ENCODE assay signal across 30 mouse cellular contexts in genomic region chr15:98420897-98421296, GRCm38 (mm10). TPM values are rescaled to one million over a fixed set of nuclear protein-coding genes. Genes with fewer than 3 reads are reported as not detected.
"Had no signal": no experiment of that assay in that cellular context is flagged by ENCODE, and none has a peak within 500 bp of the region (broad histone marks: within the 10 kb centered on the region; RNA-seq: fewer than 3 reads in every experiment).

No protein-coding gene starts in this region.

- H3K9me3 ChIP-seq: heart, embryonic 13.5 days; heart, embryonic 15.5 days; hindbrain, embryonic 13.5 days; hindbrain, embryonic 15.5 days; kidney, embryonic 15.5 days; limb, embryonic 12.5 days had no signal

- H3K4me3 ChIP-seq: heart, adult 2 months; heart, embryonic 13.5 days; heart, embryonic 15.5 days; hindbrain, embryonic 13.5 days; hindbrain, embryonic 15.5 days; kidney, embryonic 15.5 days; left cerebral cortex, adult 2 months; limb, embryonic 12.5 days had no signal

- H3K4me1 ChIP-seq: heart, embryonic 13.5 days; heart, embryonic 15.5 days; hindbrain, embryonic 15.5 days had no signal

- H3K36me3 ChIP-seq: heart, embryonic 13.5 days; heart, embryonic 15.5 days; hindbrain, embryonic 13.5 days; hindbrain, embryonic 15.5 days; kidney, embryonic 15.5 days; limb, embryonic 12.5 days had no signal

- DNase-seq: gastrocnemius, postnatal 14 days; gastrocnemius, postnatal 36 days; heart, adult 11 months; heart, adult 2 months; heart, postnatal 14 days; heart, postnatal 36 days; kidney, adult 11 months; kidney, adult 2 months; kidney, adult 9 months; kidney, postnatal 14 days; kidney, postnatal 36 days; layer of hippocampus, adult 9-11 months; liver had no signal

- H3K9ac ChIP-seq: heart, embryonic 13.5 days; heart, embryonic 15.5 days; hindbrain, embryonic 13.5 days; hindbrain, embryonic 15.5 days; kidney, embryonic 15.5 days; limb, embryonic 12.5 days had no signal

- H3K27me3 ChIP-seq: heart, embryonic 13.5 days; heart, embryonic 15.5 days; hindbrain, embryonic 13.5 days; hindbrain, embryonic 15.5 days; limb, embryonic 12.5 days had no signal

- H3K4me2 ChIP-seq: heart, embryonic 11.5 days; heart, embryonic 13.5 days; heart, embryonic 15.5 days; hindbrain, embryonic 13.5 days; hindbrain, embryonic 15.5 days; kidney, embryonic 15.5 days; limb, embryonic 12.5 days had no signal

- H3K27ac ChIP-seq: heart, adult 2 months; heart, embryonic 13.5 days; heart, embryonic 15.5 days; hindbrain, embryonic 13.5 days; hindbrain, embryonic 15.5 days; hindbrain, postnatal 0 days; kidney, embryonic 15.5 days; kidney, postnatal 0 days; left cerebral cortex, adult 2 months; limb, embryonic 12.5 days had no signal

- ATAC-seq: hindbrain, postnatal 0 days; intestine, embryonic 16.5 days had no signal

RNA-seq across cellular contexts. Expression of gene Olfr282, which starts 10.1 kb away (rescaled TPM):
- polyA plus RNA-seq: gonadal fat pad, adult 2 months; heart, adult 2 months; heart, embryonic 11.5 days; heart, embryonic 13.5 days; heart, embryonic 15.5 days; heart, postnatal 0 days; hindbrain, embryonic 11.5 days; hindbrain, embryonic 13.5 days; hindbrain, embryonic 15.5 days; hindbrain, postnatal 0 days; intestine, embryonic 14.5 days; intestine, embryonic 16.5 days; kidney, adult 2 months; kidney, embryonic 15.5 days; kidney, postnatal 0 days; large intestine, adult 2 months; limb, embryonic 12.5 days; limb, embryonic 14.5 days had no signal

RNA-seq across cellular contexts. Expression of gene Olfr281, which starts 31.5 kb away (rescaled TPM):
- polyA plus RNA-seq: gonadal fat pad, adult 2 months; heart, adult 2 months; heart, embryonic 11.5 days; heart, embryonic 13.5 days; heart, embryonic 15.5 days; heart, postnatal 0 days; hindbrain, embryonic 11.5 days; hindbrain, embryonic 13.5 days; hindbrain, embryonic 15.5 days; hindbrain, postnatal 0 days; intestine, embryonic 14.5 days; intestine, embryonic 16.5 days; kidney, adult 2 months; kidney, embryonic 15.5 days; kidney, postnatal 0 days; large intestine, adult 2 months; limb, embryonic 12.5 days; limb, embryonic 14.5 days had no signal

RNA-seq across cellular contexts. Expression of gene Olfr283, which starts 40.2 kb away (rescaled TPM):
- polyA plus RNA-seq: gonadal fat pad, adult 2 months; heart, adult 2 months; heart, embryonic 11.5 days; heart, embryonic 13.5 days; heart, embryonic 15.5 days; heart, postnatal 0 days; hindbrain, embryonic 11.5 days; hindbrain, embryonic 13.5 days; hindbrain, embryonic 15.5 days; hindbrain, postnatal 0 days; intestine, embryonic 14.5 days; intestine, embryonic 16.5 days; kidney, adult 2 months; kidney, embryonic 15.5 days; kidney, postnatal 0 days; large intestine, adult 2 months; limb, embryonic 12.5 days; limb, embryonic 14.5 days had no signal

RNA-seq across cellular contexts. Expression of gene OR5BS1P, which starts 48.8 kb away (rescaled TPM):
- polyA plus RNA-seq: gonadal fat pad, adult 2 months; heart, adult 2 months; heart, embryonic 11.5 days; heart, embryonic 13.5 days; heart, embryonic 15.5 days; heart, postnatal 0 days; hindbrain, embryonic 11.5 days; hindbrain, embryonic 13.5 days; hindbrain, embryonic 15.5 days; hindbrain, postnatal 0 days; intestine, embryonic 14.5 days; intestine, embryonic 16.5 days; kidney, adult 2 months; kidney, embryonic 15.5 days; kidney, postnatal 0 days; large intestine, adult 2 months; limb, embryonic 12.5 days; limb, embryonic 14.5 days had no signal
